Mouse (Mus musculus): ENCODE data around the gene Ube2v1. TPM values are rescaled to one million over a fixed set of nuclear protein-coding genes. Genes with fewer than 3 reads are reported as not detected.
A peak's percentile ranks its signal among the peaks of the same experiment; 100 is the strongest.

Ube2v1 gene
- polyA plus RNA-seq, 2 experiments: 75.0 to 145 TPM

DNA sequence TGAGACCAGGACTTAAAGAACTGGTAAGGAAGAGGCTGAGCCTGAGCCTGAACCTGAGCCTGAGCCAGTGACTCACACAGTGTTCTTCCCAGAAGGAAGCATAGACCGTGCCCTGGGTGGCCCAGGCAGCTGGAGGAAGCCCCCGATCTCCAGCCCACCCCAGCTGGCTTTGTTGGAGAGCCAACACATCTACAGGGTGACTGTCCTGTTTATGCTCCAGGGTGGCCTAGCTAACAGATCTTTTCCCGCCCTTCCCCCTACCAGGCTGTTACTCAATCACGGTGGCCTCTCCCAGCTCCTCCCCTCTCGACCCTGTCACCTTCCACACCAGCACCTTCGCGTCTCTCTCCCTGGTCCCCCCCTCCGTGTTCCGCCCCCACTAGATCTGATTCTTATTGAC is 44.9 kb downstream of the Ube2v1 start:
- ATAC-seq (ENCODE audit: insufficient read depth) (0 out of 2 replicates have a peak, but pooled peaks have one; percentile 9), DNase-seq (ENCODE audit: low read depth in 3 of 3, low spot score in 3 of 3) (no peak)
- WGBS (ENCODE audit: insufficient replicate concordance): 46% methylated on average over 9 of the region's 9 CpGs
- Histone ChIP-seq H3K4me2 (ENCODE audit: low read depth) (no peak overlapping the region), H3K27ac (no peak overlapping the region), H3K36me3 (replicated peaks; ENCODE audit: control insufficient read depth, insufficient read depth, low read depth) (no peaks in the 10 kb centered on the region), H3K9ac (replicated peaks) (no peak overlapping the region), H3K9me3 (ENCODE audit: control insufficient read depth, low read length) (no peaks in the 10 kb centered on the region), H3K4me1 (replicated peaks; ENCODE audit: control insufficient read depth in 2 of 2, insufficient read depth in 2 of 2, low read length in 1 of 2) (peaks cover 0 to 11% of the 10 kb centered on the region in 2 experiments; a peak in 2 of 4 replicates), H3K27me3 (ENCODE audit: control insufficient read depth, insufficient read depth, low read length) (no peaks in the 10 kb centered on the region), H3K4me3 (ENCODE audit: insufficient read depth in 1 of 2, low read depth in 2 of 2, low read length in 2 of 2) (no peak overlapping the region)
- TF ChIP-seq EP300 (IDR thresholded peaks at IDR 0.05; ENCODE audit: low read depth): no peak
- no peak for TF ChIP-seq CTCF (IDR thresholded peaks at IDR 0.05; ENCODE audit: low read depth)

DNA sequence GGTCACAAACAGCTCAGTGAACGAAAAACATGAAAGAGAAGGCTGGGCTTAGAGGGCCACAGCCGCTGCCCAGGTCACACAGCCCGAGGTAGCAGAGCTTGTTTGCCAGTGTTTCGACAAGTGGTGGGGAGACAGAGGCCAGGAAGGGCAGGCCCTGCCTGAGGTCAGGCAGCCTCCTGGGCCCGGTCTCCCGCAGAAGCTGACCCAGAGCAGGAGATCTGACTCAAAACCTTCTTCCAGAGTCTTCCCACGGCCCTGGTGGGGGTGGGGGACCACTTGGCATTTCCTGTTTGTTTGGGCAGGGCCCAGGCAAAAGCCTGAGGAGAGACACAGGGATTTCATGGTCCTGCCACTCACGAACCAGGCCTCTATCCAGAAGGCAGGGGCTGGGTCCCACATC is 45.9 kb downstream of the Ube2v1 start:
- Histone ChIP-seq H3K36me3 (replicated peaks; ENCODE audit: control insufficient read depth, insufficient read depth, low read depth) (no peaks in the 10 kb centered on the region), H3K27ac (no peak overlapping the region), H3K4me1 (replicated peaks; ENCODE audit: control insufficient read depth in 2 of 2, insufficient read depth in 2 of 2, low read length in 1 of 2) (peaks cover 0 to 11% of the 10 kb centered on the region in 2 experiments; a peak in 2 of 4 replicates), H3K9ac (replicated peaks) (no peak overlapping the region), H3K4me2 (ENCODE audit: low read depth) (no peak overlapping the region), H3K9me3 (ENCODE audit: control insufficient read depth, low read length) (no peaks in the 10 kb centered on the region), H3K4me3 (ENCODE audit: insufficient read depth in 1 of 2, low read depth in 2 of 2, low read length in 2 of 2) (no peak overlapping the region), H3K27me3 (ENCODE audit: control insufficient read depth, insufficient read depth, low read length) (no peaks in the 10 kb centered on the region)
- no peak for DNase-seq (ENCODE audit: low read depth in 3 of 3, low spot score in 3 of 3)
- WGBS (ENCODE audit: insufficient replicate concordance): 40% methylated on average over 8 of the region's 8 CpGs
- no peak for ATAC-seq (ENCODE audit: insufficient read depth)
- TF ChIP-seq CTCF (IDR thresholded peaks at IDR 0.05; ENCODE audit: low read depth) (no peak), EP300 (IDR thresholded peaks at IDR 0.05; ENCODE audit: low read depth) (no peak)

DNA sequence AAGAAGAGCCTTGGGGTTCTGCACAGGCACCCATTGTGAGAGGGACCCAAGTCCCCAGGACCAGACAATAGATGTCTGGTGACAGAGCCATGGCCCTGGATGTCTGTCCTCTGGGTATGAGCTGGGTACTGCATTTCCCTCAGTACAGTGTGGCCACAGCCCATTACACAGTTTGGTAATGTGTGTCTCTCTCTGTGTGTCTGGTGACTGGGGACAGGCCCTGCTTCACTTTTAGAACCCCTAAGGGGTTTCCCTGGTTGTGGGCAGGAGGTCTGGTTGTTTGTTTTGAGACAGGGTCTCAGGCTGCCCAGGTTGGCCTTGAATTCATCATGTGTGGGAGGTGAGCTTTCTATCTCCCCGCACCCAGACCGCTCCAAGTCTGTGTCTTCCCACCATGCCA is 46.6 kb downstream of the Ube2v1 start:
- WGBS (ENCODE audit: insufficient replicate concordance): 81% methylated on average over 2 of the region's 2 CpGs
- Histone ChIP-seq H3K27me3 (ENCODE audit: control insufficient read depth, insufficient read depth, low read length) (no peaks in the 10 kb centered on the region), H3K36me3 (replicated peaks; ENCODE audit: control insufficient read depth, insufficient read depth, low read depth) (no peaks in the 10 kb centered on the region), H3K27ac (no peak overlapping the region), H3K4me1 (replicated peaks; ENCODE audit: control insufficient read depth in 2 of 2, insufficient read depth in 2 of 2, low read length in 1 of 2) (peaks cover 0 to 11% of the 10 kb centered on the region in 2 experiments; a peak in 2 of 4 replicates), H3K4me3 (ENCODE audit: insufficient read depth in 1 of 2, low read depth in 2 of 2, low read length in 2 of 2) (no peak overlapping the region), H3K9me3 (ENCODE audit: control insufficient read depth, low read length) (no peaks in the 10 kb centered on the region), H3K4me2 (ENCODE audit: low read depth) (no peak overlapping the region), H3K9ac (replicated peaks) (no peak overlapping the region)
- ATAC-seq (ENCODE audit: insufficient read depth) (no peak), DNase-seq (ENCODE audit: low read depth in 3 of 3, low spot score in 3 of 3) (no peak)
- TF ChIP-seq EP300 (IDR thresholded peaks at IDR 0.05; ENCODE audit: low read depth): no peak
- no peak for TF ChIP-seq CTCF (IDR thresholded peaks at IDR 0.05; ENCODE audit: low read depth)

DNA sequence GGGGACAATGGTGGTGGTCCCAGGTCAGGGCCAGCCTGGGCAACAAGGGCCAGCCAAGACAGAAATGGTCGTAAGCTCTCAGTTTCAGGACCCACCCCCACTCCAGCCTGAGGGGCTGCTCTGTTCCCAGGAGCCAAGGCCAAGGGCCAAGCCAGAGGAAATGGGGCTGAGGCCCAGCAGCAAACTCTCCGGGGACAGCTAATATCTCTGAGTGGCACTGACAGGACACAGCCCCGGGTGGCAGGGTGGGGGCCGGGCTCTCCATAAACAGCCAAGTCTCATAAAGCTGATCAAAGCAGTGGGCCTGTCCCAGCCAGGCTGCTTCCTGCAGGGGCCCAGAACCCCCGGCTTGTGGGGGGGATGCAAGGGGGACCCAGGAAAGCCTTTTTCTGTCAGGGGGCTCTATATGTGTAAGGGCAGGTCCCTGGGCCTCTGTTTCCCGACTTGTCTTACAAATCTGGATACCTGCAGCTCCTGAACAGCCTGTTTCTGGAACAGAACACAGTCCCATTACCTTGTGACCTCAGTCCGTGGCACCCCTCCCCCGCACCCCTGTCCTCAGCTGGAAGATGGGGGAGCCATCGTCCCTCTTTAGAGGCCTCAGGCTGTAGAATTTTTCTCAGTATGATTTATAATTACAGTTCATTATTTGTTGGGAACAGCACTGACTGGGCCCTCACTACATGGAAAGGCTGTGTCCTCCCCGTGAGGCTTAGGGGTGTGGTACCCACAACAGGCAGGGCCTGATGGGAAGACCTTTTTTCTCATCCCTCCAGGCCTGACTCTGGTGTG is 48.5 kb downstream of the Ube2v1 start:
- Histone ChIP-seq H3K9ac (replicated peaks) (no peak overlapping the region), H3K9me3 (ENCODE audit: control insufficient read depth, low read length) (no peaks in the 10 kb centered on the region), H3K36me3 (replicated peaks; ENCODE audit: control insufficient read depth, insufficient read depth, low read depth) (no peaks in the 10 kb centered on the region), H3K4me1 (replicated peaks; ENCODE audit: control insufficient read depth in 2 of 2, insufficient read depth in 2 of 2, low read length in 1 of 2) (peaks cover 0 to 8% of the 10 kb centered on the region in 2 experiments; a peak in 2 of 4 replicates), H3K27ac (no peak overlapping the region), H3K4me3 (ENCODE audit: insufficient read depth in 1 of 2, low read depth in 2 of 2, low read length in 2 of 2) (no peak overlapping the region), H3K4me2 (ENCODE audit: low read depth) (no peak overlapping the region), H3K27me3 (ENCODE audit: control insufficient read depth, insufficient read depth, low read length) (no peaks in the 10 kb centered on the region)
- DNase-seq (ENCODE audit: low read depth in 3 of 3, low spot score in 3 of 3) (no peak), ATAC-seq (ENCODE audit: insufficient read depth) (no peak)
- TF ChIP-seq CTCF (IDR thresholded peaks at IDR 0.05; ENCODE audit: low read depth) (no peak), EP300 (IDR thresholded peaks at IDR 0.05; ENCODE audit: low read depth) (no peak)
- 31% methylated on average over 10 of the region's 10 CpGs for WGBS (ENCODE audit: insufficient replicate concordance)

DNA sequence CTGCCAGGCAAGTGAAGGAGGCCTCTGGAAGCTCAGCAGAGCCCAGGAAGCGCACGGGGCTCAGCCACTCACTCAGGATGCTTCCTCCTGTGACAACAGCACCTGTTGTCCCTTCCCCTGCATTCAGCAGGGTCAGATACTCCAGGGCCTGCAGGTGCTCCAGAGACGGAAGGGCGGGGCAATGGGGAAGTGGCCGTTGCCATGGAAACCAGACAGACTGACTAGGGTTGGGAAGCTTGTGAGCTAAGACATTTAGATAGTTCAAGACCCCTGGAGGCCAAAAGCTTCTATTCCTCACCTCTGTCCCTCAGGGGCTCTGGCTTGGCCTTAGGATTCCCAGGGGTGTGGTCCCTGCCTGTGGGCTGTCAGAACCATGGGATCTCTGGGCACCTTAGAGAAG is 53.4 kb downstream of the Ube2v1 start:
- 30% methylated on average over 5 of the region's 5 CpGs for WGBS (ENCODE audit: insufficient replicate concordance)
- Histone ChIP-seq H3K9ac (replicated peaks) (no peak overlapping the region), H3K9me3 (ENCODE audit: control insufficient read depth, low read length) (no peaks in the 10 kb centered on the region), H3K4me3 (ENCODE audit: insufficient read depth in 1 of 2, low read depth in 2 of 2, low read length in 2 of 2) (no peak overlapping the region), H3K4me1 (replicated peaks; ENCODE audit: control insufficient read depth in 2 of 2, insufficient read depth in 2 of 2, low read length in 1 of 2) (0 out of 4 replicates have a peak, but pooled peaks cover 0 to 2% of the 10 kb centered on the region in 2 experiments), H3K27ac (no peak overlapping the region), H3K36me3 (replicated peaks; ENCODE audit: control insufficient read depth, insufficient read depth, low read depth) (no peaks in the 10 kb centered on the region), H3K4me2 (ENCODE audit: low read depth) (no peak overlapping the region), H3K27me3 (ENCODE audit: control insufficient read depth, insufficient read depth, low read length) (no peaks in the 10 kb centered on the region)
- ATAC-seq (ENCODE audit: insufficient read depth): no peak
- TF ChIP-seq CTCF (IDR thresholded peaks at IDR 0.05; ENCODE audit: low read depth) (no peak), EP300 (IDR thresholded peaks at IDR 0.05; ENCODE audit: low read depth) (no peak)
- no peak for DNase-seq (ENCODE audit: low read depth in 3 of 3, low spot score in 3 of 3)
